Mouse (Mus musculus): ENCODE data around the gene Dusp16. TPM values are rescaled to one million over a fixed set of nuclear protein-coding genes. Genes with fewer than 3 reads are reported as not detected.

Dusp16 gene
- polyA plus RNA-seq, 1 experiment from 2014 or later: 12.9 TPM

- ATAC-seq (ENCODE audit: low FRiP score): no peak
- H3K36me3 ChIP-seq: no peaks in the 10 kb centered on the region
- no peaks in the 10 kb centered on the region for H3K27me3 ChIP-seq
- H3K9me3 ChIP-seq (replicated peaks): no peaks in the 10 kb centered on the region
- H3K4me1 ChIP-seq: no peaks in the 10 kb centered on the region
- no peak overlapping the region for H3K27ac ChIP-seq
- WGBS: 90% methylated on average over 7 of the region's 7 CpGs
- no peak overlapping the region for H3K9ac ChIP-seq
- H3K4me3 ChIP-seq: no peak overlapping the region
- no peak overlapping the region for H3K4me2 ChIP-seq (replicated peaks)
These were observed 9.5 kb downstream of the Dusp16 start for GRCm38 (mm10) chr6:134782900-134783299.

GRCm38 (mm10) chr6:134781494-134781913 lies 10.9 kb downstream of the Dusp16 start:
- H3K36me3 ChIP-seq: no peaks in the 10 kb centered on the region
- no peak overlapping the region for H3K4me2 ChIP-seq (replicated peaks)
- no peaks in the 10 kb centered on the region for H3K9me3 ChIP-seq (replicated peaks)
- H3K9ac ChIP-seq: no peak overlapping the region
- no peaks in the 10 kb centered on the region for H3K4me1 ChIP-seq
- H3K4me3 ChIP-seq: no peak overlapping the region
- H3K27me3 ChIP-seq: no peaks in the 10 kb centered on the region
- no peak for ATAC-seq (ENCODE audit: low FRiP score)
- H3K27ac ChIP-seq: no peak overlapping the region
- whole genome bisulfite sequencing: 76% methylated on average over 7 of the region's 7 CpGs

GRCm38 (mm10) chr6:134780024-134780423 lies 12.4 kb downstream of the Dusp16 start:
- H3K4me2 ChIP-seq (replicated peaks): no peak overlapping the region
- H3K27me3 ChIP-seq: no peaks in the 10 kb centered on the region
- H3K4me1 ChIP-seq: no peaks in the 10 kb centered on the region
- no peak overlapping the region for H3K27ac ChIP-seq
- H3K4me3 ChIP-seq: no peak overlapping the region
- no peak for ATAC-seq (ENCODE audit: low FRiP score)
- H3K9ac ChIP-seq: no peak overlapping the region
- no peaks in the 10 kb centered on the region for H3K9me3 ChIP-seq (replicated peaks)
- 76% methylated on average over 2 of the region's 2 CpGs for WGBS
- no peaks in the 10 kb centered on the region for H3K36me3 ChIP-seq

- no peaks in the 10 kb centered on the region for H3K9me3 ChIP-seq (replicated peaks)
- 0 out of 2 replicates have a peak, but pooled peaks cover 3% of the 10 kb centered on the region for H3K4me1 ChIP-seq
- no peaks in the 10 kb centered on the region for H3K36me3 ChIP-seq
- H3K27me3 ChIP-seq: no peaks in the 10 kb centered on the region
- no peak for ATAC-seq (ENCODE audit: low FRiP score)
- no peak overlapping the region for H3K4me3 ChIP-seq
- WGBS: 71% methylated on average over 3 of the region's 3 CpGs
- H3K9ac ChIP-seq: no peak overlapping the region
- H3K27ac ChIP-seq: no peak overlapping the region
- no peak overlapping the region for H3K4me2 ChIP-seq (replicated peaks)
These were observed 18.5 kb downstream of the Dusp16 start for GRCm38 (mm10) chr6:134773961-134774360.

GRCm38 (mm10) chr6:134773292-134773893 lies 19.0 kb downstream of the Dusp16 start:
- ATAC-seq (ENCODE audit: low FRiP score): no peak
- Histone ChIP-seq H3K9me3 (replicated peaks) (no peaks in the 10 kb centered on the region), H3K9ac (no peak overlapping the region), H3K27ac (no peak overlapping the region), H3K4me2 (replicated peaks) (no peak overlapping the region), H3K4me1 (0 out of 2 replicates have a peak, but pooled peaks cover 3% of the 10 kb centered on the region), H3K36me3 (no peaks in the 10 kb centered on the region), H3K27me3 (no peaks in the 10 kb centered on the region), H3K4me3 (no peak overlapping the region)
- WGBS: 100% methylated on average over 1 of the region's 1 CpGs

GRCm38 (mm10) chr6:134770339-134770738 lies 22.1 kb downstream of the Dusp16 start:
- Histone ChIP-seq H3K27me3 (no peaks in the 10 kb centered on the region), H3K4me2 (replicated peaks) (no peak overlapping the region), H3K4me1 (0 out of 2 replicates have a peak, but pooled peaks cover 3% of the 10 kb centered on the region), H3K36me3 (no peaks in the 10 kb centered on the region), H3K27ac (no peak overlapping the region), H3K4me3 (no peak overlapping the region), H3K9ac (no peak overlapping the region), H3K9me3 (replicated peaks) (no peaks in the 10 kb centered on the region)
- ATAC-seq (ENCODE audit: low FRiP score): no peak

- Histone ChIP-seq H3K27me3 (no peaks in the 10 kb centered on the region), H3K4me2 (replicated peaks) (no peak overlapping the region), H3K36me3 (no peaks in the 10 kb centered on the region), H3K9ac (no peak overlapping the region), H3K4me3 (no peak overlapping the region), H3K4me1 (peaks cover 4% of the 10 kb centered on the region; the same call in 1 of the 2 replicates), H3K27ac (no peak overlapping the region), H3K9me3 (replicated peaks) (no peaks in the 10 kb centered on the region)
- 97% methylated on average over 5 of the region's 5 CpGs for whole genome bisulfite sequencing
- no peak for ATAC-seq (ENCODE audit: low FRiP score)
These were observed 27.9 kb downstream of the Dusp16 start for GRCm38 (mm10) chr6:134764441-134765061.

GRCm38 (mm10) chr6:134763436-134763835 lies 29.0 kb downstream of the Dusp16 start:
- Histone ChIP-seq H3K4me3 (no peak overlapping the region), H3K9me3 (replicated peaks) (no peaks in the 10 kb centered on the region), H3K27ac (no peak overlapping the region), H3K36me3 (no peaks in the 10 kb centered on the region), H3K4me2 (replicated peaks) (no peak overlapping the region), H3K4me1 (peaks cover 4% of the 10 kb centered on the region; the same call in 1 of the 2 replicates), H3K27me3 (no peaks in the 10 kb centered on the region), H3K9ac (no peak overlapping the region)
- no peak for ATAC-seq (ENCODE audit: low FRiP score)
- 74% methylated on average over 1 of the region's 1 CpGs for WGBS

GRCm38 (mm10) chr6:134761808-134762207 lies 30.6 kb downstream of the Dusp16 start:
- no peaks in the 10 kb centered on the region for H3K36me3 ChIP-seq
- no peak overlapping the region for H3K4me2 ChIP-seq (replicated peaks)
- no peak overlapping the region for H3K9ac ChIP-seq
- H3K27ac ChIP-seq: no peak overlapping the region
- H3K4me3 ChIP-seq: no peak overlapping the region
- WGBS: 35% methylated on average over 2 of the region's 2 CpGs
- no peaks in the 10 kb centered on the region for H3K27me3 ChIP-seq
- H3K9me3 ChIP-seq (replicated peaks): no peaks in the 10 kb centered on the region
- no peak for ATAC-seq (ENCODE audit: low FRiP score)
- peaks cover 4% of the 10 kb centered on the region; the same call in 1 of the 2 replicates for H3K4me1 ChIP-seq

- H3K4me3 ChIP-seq: no peak overlapping the region
- peaks cover 4% of the 10 kb centered on the region; the same call in 1 of the 2 replicates for H3K4me1 ChIP-seq
- H3K36me3 ChIP-seq: no peaks in the 10 kb centered on the region
- no peaks in the 10 kb centered on the region for H3K27me3 ChIP-seq
- H3K27ac ChIP-seq: no peak overlapping the region
- H3K9ac ChIP-seq: no peak overlapping the region
- H3K4me2 ChIP-seq (replicated peaks): no peak overlapping the region
- WGBS: 62% methylated on average over 5 of the region's 5 CpGs
- no peaks in the 10 kb centered on the region for H3K9me3 ChIP-seq (replicated peaks)
- no peak for ATAC-seq (ENCODE audit: low FRiP score)
These were observed 31.4 kb downstream of the Dusp16 start for GRCm38 (mm10) chr6:134760926-134761544.

- no peak for ATAC-seq (ENCODE audit: low FRiP score)
- Histone ChIP-seq H3K4me2 (replicated peaks) (no peak overlapping the region), H3K36me3 (0 out of 2 replicates have a peak, but pooled peaks cover 3% of the 10 kb centered on the region), H3K4me1 (no peaks in the 10 kb centered on the region; the same call in 1 of the 2 replicates), H3K9me3 (replicated peaks) (no peaks in the 10 kb centered on the region), H3K27ac (no peak overlapping the region), H3K27me3 (no peaks in the 10 kb centered on the region), H3K4me3 (no peak overlapping the region), H3K9ac (no peak overlapping the region)
- 97% methylated on average over 4 of the region's 4 CpGs for WGBS
These were observed 36.4 kb downstream of the Dusp16 start for GRCm38 (mm10) chr6:134756058-134756457.

GRCm38 (mm10) chr6:134753858-134754257 lies 38.6 kb downstream of the Dusp16 start:
- Histone ChIP-seq H3K36me3 (0 out of 2 replicates have a peak, but pooled peaks cover 3% of the 10 kb centered on the region), H3K4me1 (no peaks in the 10 kb centered on the region), H3K27me3 (no peaks in the 10 kb centered on the region), H3K4me3 (no peak overlapping the region), H3K9me3 (replicated peaks) (no peaks in the 10 kb centered on the region), H3K4me2 (replicated peaks) (no peak overlapping the region), H3K9ac (no peak overlapping the region), H3K27ac (no peak overlapping the region)
- 91% methylated on average over 11 of the region's 11 CpGs for WGBS
- no peak for ATAC-seq (ENCODE audit: low FRiP score)

All from hindbrain, embryonic 12.5 days (tissue).